Mouse (Mus musculus): Measurements from ENCODE around the gene Srrd. TPM values are rescaled to one million over a fixed set of nuclear protein-coding genes. Genes with fewer than 3 reads are reported as not detected.
"Not testable (repeated sequence)": the region's sequence is repeated elsewhere in the genome, so short reads cannot be mapped to it uniquely, and the experiment has no call there.

Srrd gene
- polyA plus RNA-seq, 1 experiment from 2014 or later = 56.0 TPM

DNA sequence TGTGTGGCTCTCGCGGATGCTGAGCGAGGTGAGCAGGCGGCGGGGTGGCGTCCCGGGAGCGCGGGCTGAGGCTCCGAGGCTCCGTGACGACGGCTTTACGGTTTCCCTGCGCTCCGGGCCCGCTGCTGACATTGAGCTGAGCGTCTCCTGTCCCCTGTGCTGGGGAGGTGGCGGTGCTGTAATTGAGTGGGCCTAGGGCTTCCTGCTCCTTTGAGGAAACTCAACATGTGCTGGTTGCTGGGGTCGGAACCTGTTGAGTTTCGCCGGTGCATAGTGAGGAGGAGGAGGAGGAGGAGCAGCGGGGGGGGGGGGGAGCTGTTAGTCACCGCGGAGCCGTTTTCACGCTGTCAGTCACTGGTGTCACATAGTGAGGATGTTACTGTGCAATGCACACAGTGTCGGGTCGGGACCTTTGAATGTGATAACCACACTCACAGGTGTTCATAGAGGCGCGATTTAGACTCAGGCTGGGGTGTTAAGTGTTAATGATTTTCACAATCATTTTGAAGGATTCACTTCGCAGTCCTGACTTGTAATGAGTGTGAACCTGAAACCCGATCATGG lies 16.3 kb downstream of the Srrd start:
- H3K4me1 ChIP-seq (ENCODE audit: control insufficient read depth, insufficient read depth, low read length) = peaks cover 10% of the 10 kb centered on the region
- peak; percentile 63; the same call in 1 of the 2 replicates for ATAC-seq (ENCODE audit: insufficient number of reproducible peaks, low FRiP score, low TSS enrichment, low read depth)

DNA sequence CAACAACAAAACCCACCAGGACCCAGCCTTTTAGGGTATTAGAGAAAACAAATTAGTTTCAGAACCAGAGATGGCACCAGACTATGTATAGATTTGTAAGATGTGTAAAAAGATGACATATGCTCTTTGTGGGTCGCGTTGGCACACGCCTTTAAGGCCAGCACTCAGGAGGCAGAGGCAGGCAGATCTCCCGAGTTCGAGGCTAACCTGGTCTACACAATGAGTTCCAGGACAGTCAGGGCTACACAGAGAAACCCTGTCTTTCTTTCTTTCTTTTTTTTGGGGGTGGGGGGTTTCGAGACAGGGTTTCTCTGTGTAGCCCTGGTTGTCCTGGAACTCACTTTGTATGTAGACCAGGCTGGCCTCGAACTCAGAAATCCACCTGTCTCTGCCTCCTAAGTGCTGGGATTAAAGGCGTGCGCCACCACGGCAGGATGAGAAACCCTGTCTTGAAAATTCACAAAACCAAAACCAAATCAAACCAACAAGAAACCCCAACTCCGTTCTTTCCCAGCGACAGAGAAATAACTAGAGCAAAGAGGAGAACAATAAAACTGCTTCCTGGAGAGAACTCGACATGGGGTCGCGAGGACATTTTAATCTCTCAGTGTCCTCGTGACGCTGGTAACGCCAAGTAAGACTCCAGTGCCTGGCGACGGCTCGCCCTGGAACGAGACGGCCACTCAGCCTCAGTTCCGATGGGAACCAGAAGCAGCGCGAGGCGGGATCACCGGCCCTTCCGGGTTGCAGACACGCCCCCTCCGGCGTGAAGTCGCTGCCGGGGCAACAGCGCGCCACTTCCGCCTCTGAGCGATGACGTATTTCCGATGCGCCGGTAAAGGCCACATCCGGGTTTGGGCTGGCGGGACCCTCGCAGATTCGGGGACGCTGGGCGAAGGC lies 17.0 kb downstream of the Srrd start, which contains the start of gene Tfip11:
Gene Tfip11 (plus strand): TSS at position 813 of the 900 bp plus-strand sequence.
- peak; percentile 80 for ATAC-seq (ENCODE audit: insufficient number of reproducible peaks, low FRiP score, low TSS enrichment, low read depth)
- Histone ChIP-seq H3K27ac (replicated peaks; ENCODE audit: low read depth, low read length) (0 out of 2 replicates have a peak within 1 kb of the TSS, but pooled peaks have one; percentile 26), H3K9me3 (ENCODE audit: control insufficient read depth, low read length) (no peaks in the 10 kb centered on the region), H3K27me3 (ENCODE audit: control insufficient read depth, insufficient read depth, low read length) (no peaks in the 10 kb centered on the region), H3K4me1 (ENCODE audit: control insufficient read depth, insufficient read depth, low read length) (peaks cover 10% of the 10 kb centered on the region), H3K4me3 (ENCODE audit: low read depth, low read length) (peak within 1 kb of the TSS; percentile 98), H3K9ac (ENCODE audit: low read length) (peak within 1 kb of the TSS; percentile 80), H3K4me2 (ENCODE audit: low read depth, severe bottlenecking) (peak within 1 kb of the TSS; percentile 63), H3K36me3 (ENCODE audit: control insufficient read depth, insufficient read depth, low read length) (peaks cover 10% of the 10 kb centered on the region)
- peak; percentile 99 for DNase-seq (ENCODE audit: low spot score)
- 8% methylated on average over 48 of the region's 48 CpGs for WGBS

More for the DNA sequence above, 16.3 kb downstream of the Srrd start:
- no peaks in the 10 kb centered on the region for H3K27me3 ChIP-seq (ENCODE audit: control insufficient read depth, insufficient read depth, low read length)
- peak overlapping the region; percentile 80 for H3K9ac ChIP-seq (ENCODE audit: low read length)
- 0 out of 2 replicates have a peak overlapping the region, but pooled peaks have one; percentile 26 for H3K27ac ChIP-seq (replicated peaks; ENCODE audit: low read depth, low read length)
- no peaks in the 10 kb centered on the region for H3K9me3 ChIP-seq (ENCODE audit: control insufficient read depth, low read length)
- WGBS = under 1% methylated on average over 32 of the region's 33 CpGs
- no peak for DNase-seq (ENCODE audit: low spot score)
- peak overlapping the region; percentile 63 for H3K4me2 ChIP-seq (ENCODE audit: low read depth, severe bottlenecking)
- peaks cover 17% of the 10 kb centered on the region for H3K36me3 ChIP-seq (ENCODE audit: control insufficient read depth, insufficient read depth, low read length)
- H3K4me3 ChIP-seq (ENCODE audit: low read depth, low read length) = peak overlapping the region; percentile 98

DNA sequence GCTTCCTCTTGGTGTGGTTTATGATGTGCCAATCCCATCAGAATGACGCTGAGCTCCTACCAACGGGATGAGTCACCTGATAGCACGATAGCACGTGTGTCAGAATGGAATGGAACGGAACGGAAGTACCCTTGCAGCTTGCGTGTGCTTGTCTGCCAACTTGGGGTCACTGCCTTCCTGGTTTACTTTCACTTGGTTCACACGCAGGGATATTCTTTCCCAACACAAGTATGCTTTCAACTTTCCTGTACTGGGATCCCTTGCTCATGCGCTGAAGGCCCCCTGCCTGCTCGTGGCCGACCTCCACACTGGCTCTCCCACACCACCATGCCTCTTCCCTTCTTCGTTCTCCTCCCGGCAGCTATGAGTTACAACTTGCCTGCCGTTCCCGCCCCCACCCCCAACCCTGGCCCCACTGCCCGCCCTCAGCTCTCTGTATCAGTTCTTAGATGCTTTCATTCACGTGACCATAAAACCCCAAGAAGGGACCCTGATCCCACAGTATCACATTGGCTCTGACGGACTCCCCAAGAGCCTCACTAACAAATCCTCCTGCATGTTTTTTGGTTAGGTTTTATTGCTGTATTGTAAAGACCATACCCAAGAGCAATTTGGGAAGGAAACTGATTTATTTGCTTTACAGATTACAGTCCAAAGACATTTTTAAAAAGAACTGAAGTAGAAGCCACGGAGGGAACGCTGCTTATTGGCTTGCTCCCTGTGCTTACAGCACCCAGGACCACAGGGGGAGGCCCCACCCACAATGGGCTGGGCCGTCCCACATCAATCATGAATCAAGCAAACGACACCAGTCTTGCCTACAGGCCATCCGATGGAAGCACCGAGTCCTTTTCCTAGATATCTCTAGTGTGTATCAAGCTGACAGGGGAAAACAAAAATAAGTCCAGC lies 17.9 kb downstream of the Srrd start:
- Histone ChIP-seq H3K36me3 (ENCODE audit: control insufficient read depth, insufficient read depth, low read length) (peaks cover 6% of the 10 kb centered on the region; the same call in 1 of the 2 replicates), H3K4me3 (ENCODE audit: low read depth, low read length) (no peak overlapping the region), H3K9me3 (ENCODE audit: control insufficient read depth, low read length) (no peaks in the 10 kb centered on the region), H3K27ac (replicated peaks; ENCODE audit: low read depth, low read length) (no peak overlapping the region), H3K4me1 (ENCODE audit: control insufficient read depth, insufficient read depth, low read length) (peaks cover 10% of the 10 kb centered on the region), H3K9ac (ENCODE audit: low read length) (no peak overlapping the region), H3K4me2 (ENCODE audit: low read depth, severe bottlenecking) (peak overlapping the region; percentile 63), H3K27me3 (ENCODE audit: control insufficient read depth, insufficient read depth, low read length) (no peaks in the 10 kb centered on the region)
- DNase-seq (ENCODE audit: low spot score) (peak; percentile 27), ATAC-seq (ENCODE audit: insufficient number of reproducible peaks, low FRiP score, low TSS enrichment, low read depth) (no peak)
- WGBS = 25% methylated on average over 24 of the region's 24 CpGs

DNA sequence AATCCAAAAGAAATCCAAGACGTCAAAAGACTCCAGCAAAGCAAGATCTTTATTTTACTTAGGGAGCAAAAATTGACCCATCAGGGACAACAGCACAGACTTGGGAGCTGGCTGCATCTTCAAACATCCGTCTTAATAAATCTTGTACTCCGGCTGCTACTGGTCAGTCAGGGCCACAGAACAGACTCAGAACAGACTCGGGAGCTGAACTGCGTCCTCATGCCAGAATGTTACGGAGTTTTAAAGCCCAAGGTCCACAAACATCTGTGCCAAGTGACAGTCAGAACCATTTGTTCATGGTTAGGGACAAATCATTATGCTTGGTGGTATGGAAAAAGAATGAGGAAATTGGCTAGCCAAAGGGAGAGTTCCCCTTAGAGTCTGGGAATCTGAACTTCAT lies 19.6 kb downstream of the Srrd start:
- ATAC-seq (ENCODE audit: insufficient number of reproducible peaks, low FRiP score, low TSS enrichment, low read depth) = no peak
- WGBS = 87% methylated on average over 6 of the region's 6 CpGs
- no peak overlapping the region for H3K4me3 ChIP-seq (ENCODE audit: low read depth, low read length)

DNA sequence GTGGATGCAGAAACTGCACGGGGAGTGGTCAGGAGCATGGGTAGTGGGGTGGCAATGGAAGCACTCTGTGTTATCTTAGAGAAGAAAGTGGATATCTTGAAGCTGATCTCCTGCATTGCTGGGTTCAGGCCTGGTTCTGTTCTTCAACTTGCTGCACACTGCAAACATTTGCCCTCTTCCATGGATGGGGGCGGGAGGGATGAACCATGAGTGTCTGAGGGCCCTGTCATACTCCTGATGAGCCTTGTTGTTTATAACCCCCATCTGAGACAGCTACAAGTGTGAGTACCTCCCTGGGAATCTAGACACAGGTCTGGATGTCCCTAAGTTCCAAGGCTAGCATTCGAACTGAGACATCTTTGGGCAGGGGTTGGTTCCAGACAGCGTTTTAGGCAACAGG lies 21.5 kb downstream of the Srrd start:
- WGBS = 81% methylated on average over 4 of the region's 4 CpGs
- no peak for ATAC-seq (ENCODE audit: insufficient number of reproducible peaks, low FRiP score, low TSS enrichment, low read depth)

More for the DNA sequence above, 19.6 kb downstream of the Srrd start:
- no peak overlapping the region for H3K27ac ChIP-seq (replicated peaks; ENCODE audit: low read depth, low read length)
- no peaks in the 10 kb centered on the region for H3K9me3 ChIP-seq (ENCODE audit: control insufficient read depth, low read length)
- no peak for DNase-seq (ENCODE audit: low spot score)
- H3K9ac ChIP-seq (ENCODE audit: low read length) = no peak overlapping the region
- H3K36me3 ChIP-seq (ENCODE audit: control insufficient read depth, insufficient read depth, low read length) = peaks cover 4% of the 10 kb centered on the region; the same call in 1 of the 2 replicates
- H3K4me2 ChIP-seq (ENCODE audit: low read depth, severe bottlenecking) = no peak overlapping the region
- no peaks in the 10 kb centered on the region for H3K27me3 ChIP-seq (ENCODE audit: control insufficient read depth, insufficient read depth, low read length)
- H3K4me1 ChIP-seq (ENCODE audit: control insufficient read depth, insufficient read depth, low read length) = peaks cover 10% of the 10 kb centered on the region

DNA sequence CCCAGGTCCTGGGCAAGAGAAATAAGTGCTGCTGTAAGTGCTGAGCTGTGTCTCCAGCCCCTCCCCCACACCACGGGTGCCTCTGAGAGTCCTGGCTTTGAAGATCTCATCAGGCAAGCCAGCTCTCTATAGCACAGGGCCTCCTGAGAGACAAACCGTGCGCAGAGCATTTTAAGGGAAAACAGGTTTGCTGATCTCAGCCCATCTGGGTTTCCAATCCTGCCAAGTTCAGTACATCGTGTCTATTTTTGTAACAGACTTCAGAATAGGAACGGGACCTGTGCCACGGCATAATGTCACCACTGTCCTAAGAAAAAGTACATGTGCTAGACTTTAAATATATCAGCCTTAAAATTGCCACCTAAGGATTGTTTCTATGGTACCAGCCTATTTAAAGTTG lies 21.9 kb downstream of the Srrd start:
- no peak for DNase-seq (ENCODE audit: low spot score)
- Histone ChIP-seq H3K9me3 (ENCODE audit: control insufficient read depth, low read length) (no peaks in the 10 kb centered on the region), H3K4me1 (ENCODE audit: control insufficient read depth, insufficient read depth, low read length) (no peaks in the 10 kb centered on the region), H3K4me3 (ENCODE audit: low read depth, low read length) (no peak overlapping the region), H3K36me3 (ENCODE audit: control insufficient read depth, insufficient read depth, low read length) (no peaks in the 10 kb centered on the region), H3K27ac (replicated peaks; ENCODE audit: low read depth, low read length) (no peak overlapping the region), H3K27me3 (ENCODE audit: control insufficient read depth, insufficient read depth, low read length) (no peaks in the 10 kb centered on the region), H3K4me2 (ENCODE audit: low read depth, severe bottlenecking) (no peak overlapping the region), H3K9ac (ENCODE audit: low read length) (no peak overlapping the region)
- no peak for ATAC-seq (ENCODE audit: insufficient number of reproducible peaks, low FRiP score, low TSS enrichment, low read depth)
- 72% methylated on average over 6 of the region's 6 CpGs for WGBS

More for the DNA sequence above, 21.5 kb downstream of the Srrd start:
- Histone ChIP-seq H3K9me3 (ENCODE audit: control insufficient read depth, low read length) (no peaks in the 10 kb centered on the region), H3K4me3 (ENCODE audit: low read depth, low read length) (no peak overlapping the region), H3K27ac (replicated peaks; ENCODE audit: low read depth, low read length) (no peak overlapping the region), H3K36me3 (ENCODE audit: control insufficient read depth, insufficient read depth, low read length) (no peaks in the 10 kb centered on the region), H3K4me1 (ENCODE audit: control insufficient read depth, insufficient read depth, low read length) (no peaks in the 10 kb centered on the region), H3K9ac (ENCODE audit: low read length) (no peak overlapping the region), H3K4me2 (ENCODE audit: low read depth, severe bottlenecking) (no peak overlapping the region), H3K27me3 (ENCODE audit: control insufficient read depth, insufficient read depth, low read length) (no peaks in the 10 kb centered on the region)
- DNase-seq (ENCODE audit: low spot score) = no peak

DNA sequence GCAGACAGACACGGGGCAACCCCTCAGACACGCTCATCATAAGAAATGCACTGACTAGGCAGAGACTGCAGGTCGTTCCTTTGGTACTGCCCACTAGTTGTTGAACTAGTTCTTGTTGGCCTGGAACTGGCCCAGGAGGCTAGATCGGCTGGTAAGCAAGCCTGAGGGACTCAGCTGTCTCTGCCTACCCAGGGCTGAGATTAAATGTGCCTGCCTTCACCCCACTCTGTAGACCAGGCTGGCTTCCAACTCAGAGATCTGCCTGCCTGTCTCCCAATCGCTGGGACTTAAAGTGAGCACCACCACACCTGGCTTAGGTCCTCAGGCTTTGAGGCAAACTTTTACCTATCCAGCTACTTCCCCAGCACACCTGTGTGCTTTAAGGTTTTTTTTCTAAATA lies 22.5 kb downstream of the Srrd start:
- Histone ChIP-seq H3K4me3 (ENCODE audit: low read depth, low read length) (no peak overlapping the region), H3K9ac (ENCODE audit: low read length) (no peak overlapping the region), H3K27me3 (ENCODE audit: control insufficient read depth, insufficient read depth, low read length) (no peaks in the 10 kb centered on the region), H3K9me3 (ENCODE audit: control insufficient read depth, low read length) (no peaks in the 10 kb centered on the region), H3K4me1 (ENCODE audit: control insufficient read depth, insufficient read depth, low read length) (no peaks in the 10 kb centered on the region), H3K4me2 (ENCODE audit: low read depth, severe bottlenecking) (no peak overlapping the region), H3K27ac (replicated peaks; ENCODE audit: low read depth, low read length) (no peak overlapping the region), H3K36me3 (ENCODE audit: control insufficient read depth, insufficient read depth, low read length) (no peaks in the 10 kb centered on the region)
- 83% methylated on average over 5 of the region's 5 CpGs for WGBS
- ATAC-seq (ENCODE audit: insufficient number of reproducible peaks, low FRiP score, low TSS enrichment, low read depth) (no peak), DNase-seq (ENCODE audit: low spot score) (no peak)

DNA sequence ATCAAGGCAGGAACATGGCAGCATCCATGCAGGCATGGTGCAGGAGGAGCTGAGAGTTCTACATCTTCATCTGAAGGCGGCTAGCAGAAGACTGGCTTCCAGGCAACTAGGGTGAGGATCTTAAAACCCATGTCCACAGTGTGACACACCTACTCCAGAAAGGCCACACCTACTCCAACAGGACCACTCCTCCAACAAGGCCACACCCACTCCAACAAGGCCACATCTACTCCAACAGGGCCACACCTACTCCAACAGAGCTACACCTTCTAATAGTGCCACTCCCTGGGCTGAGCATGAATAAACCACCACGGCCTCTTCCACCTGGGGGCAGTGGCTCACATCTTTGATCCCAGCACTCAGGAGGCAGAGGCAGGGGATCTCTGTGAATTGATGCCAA lies 23.5 kb downstream of the Srrd start:
- not testable (repeated sequence) for H3K9me3 ChIP-seq (ENCODE audit: control insufficient read depth, low read length); H3K4me2 ChIP-seq (ENCODE audit: low read depth, severe bottlenecking); H3K4me3 ChIP-seq (ENCODE audit: low read depth, low read length); H3K27me3 ChIP-seq (ENCODE audit: control insufficient read depth, insufficient read depth, low read length); H3K36me3 ChIP-seq (ENCODE audit: control insufficient read depth, insufficient read depth, low read length); H3K9ac ChIP-seq (ENCODE audit: low read length); ATAC-seq (ENCODE audit: insufficient number of reproducible peaks, low FRiP score, low TSS enrichment, low read depth); H3K27ac ChIP-seq (replicated peaks; ENCODE audit: low read depth, low read length); DNase-seq (ENCODE audit: low spot score); H3K4me1 ChIP-seq (ENCODE audit: control insufficient read depth, insufficient read depth, low read length)
- 53% methylated on average over 2 of the region's 2 CpGs for WGBS
